Mouse (Mus musculus): ENCODE measurements around the gene Ciao2b.
"Not testable (repeated sequence)": the region's sequence is repeated elsewhere in the genome, so short reads cannot be mapped to it uniquely, and the experiment has no call there.

The Ciao2b gene

GRCm38 (mm10) chr8:104641426-104642323, at the start of gene Ciao2b:
Ciao2b (minus strand) TSS chr8:104641965.
- peak; percentile 88 for DNase-seq (ENCODE audit: low read depth, low spot score)

GRCm38 (mm10) chr8:104688433-104688832, 46.7 kb upstream of the Ciao2b start:
- no peak for DNase-seq (ENCODE audit: low read depth, low spot score)

GRCm38 (mm10) chr8:104655614-104656013, 13.8 kb upstream of the Ciao2b start:
- no peak for DNase-seq (ENCODE audit: low read depth, low spot score)

- peak; percentile 89 for DNase-seq (ENCODE audit: low read depth, low spot score)
Measured at GRCm38 (mm10) chr8:104654984-104655383, 13.2 kb upstream of the Ciao2b start.

- DNase-seq (ENCODE audit: low read depth, low spot score), result not testable (repeated sequence)
Measured at GRCm38 (mm10) chr8:104644187-104644586, 2.4 kb upstream of the Ciao2b start.

- no peak for DNase-seq (ENCODE audit: low read depth, low spot score)
Measured at GRCm38 (mm10) chr8:104642324-104642654, 524 bp upstream of the Ciao2b start.

- DNase-seq (ENCODE audit: low read depth, low spot score), result no peak
Measured at GRCm38 (mm10) chr8:104640831-104641370, 864 bp downstream of the Ciao2b start.

GRCm38 (mm10) chr8:104640241-104640640, 1.5 kb downstream of the Ciao2b start:
- no peak for DNase-seq (ENCODE audit: low read depth, low spot score)

- DNase-seq (ENCODE audit: low read depth, low spot score), result no peak
Measured at GRCm38 (mm10) chr8:104638010-104638409, 3.8 kb downstream of the Ciao2b start.

GRCm38 (mm10) chr8:104635004-104635710, 6.6 kb downstream of the Ciao2b start:
- DNase-seq (ENCODE audit: low read depth, low spot score), result no peak

- no peak for DNase-seq (ENCODE audit: low read depth, low spot score)
Measured at GRCm38 (mm10) chr8:104633156-104633744, 8.5 kb downstream of the Ciao2b start.

- peak; percentile 53 for DNase-seq (ENCODE audit: low read depth, low spot score)
Measured at GRCm38 (mm10) chr8:104632486-104632885, 9.3 kb downstream of the Ciao2b start.

- DNase-seq (ENCODE audit: low read depth, low spot score), result peak; percentile 37
Measured at GRCm38 (mm10) chr8:104631975-104632374, 9.8 kb downstream of the Ciao2b start.

GRCm38 (mm10) chr8:104630981-104631663, 10.6 kb downstream of the Ciao2b start, which contains the start of gene Rrad:
Rrad (minus strand) TSS chr8:104631327.
- peak; percentile 95 for DNase-seq (ENCODE audit: low read depth, low spot score)

GRCm38 (mm10) chr8:104630574-104630973, 11.2 kb downstream of the Ciao2b start:
- DNase-seq (ENCODE audit: low read depth, low spot score), result peak; percentile 53

GRCm38 (mm10) chr8:104630111-104630479, 11.7 kb downstream of the Ciao2b start:
- no peak for DNase-seq (ENCODE audit: low read depth, low spot score)

GRCm38 (mm10) chr8:104629306-104630110, 12.3 kb downstream of the Ciao2b start:
- DNase-seq (ENCODE audit: low read depth, low spot score), result no peak

GRCm38 (mm10) chr8:104628402-104628801, 13.4 kb downstream of the Ciao2b start:
- DNase-seq (ENCODE audit: low read depth, low spot score), result no peak

- DNase-seq (ENCODE audit: low read depth, low spot score), result no peak
Measured at GRCm38 (mm10) chr8:104627065-104627740, 14.6 kb downstream of the Ciao2b start.

GRCm38 (mm10) chr8:104624161-104624560, 17.6 kb downstream of the Ciao2b start, which contains the start of gene Cdh16:
Cdh16 (minus strand) TSS chr8:104624396.
- no peak for DNase-seq (ENCODE audit: low read depth, low spot score)
